Mouse (Mus musculus): ENCODE measurements around the gene Plcl1. TPM values are rescaled to one million over a fixed set of nuclear protein-coding genes. Genes with fewer than 3 reads are reported as not detected.

The Plcl1 gene
- polyA plus RNA-seq, 1 experiment: 0.89 TPM

DNA sequence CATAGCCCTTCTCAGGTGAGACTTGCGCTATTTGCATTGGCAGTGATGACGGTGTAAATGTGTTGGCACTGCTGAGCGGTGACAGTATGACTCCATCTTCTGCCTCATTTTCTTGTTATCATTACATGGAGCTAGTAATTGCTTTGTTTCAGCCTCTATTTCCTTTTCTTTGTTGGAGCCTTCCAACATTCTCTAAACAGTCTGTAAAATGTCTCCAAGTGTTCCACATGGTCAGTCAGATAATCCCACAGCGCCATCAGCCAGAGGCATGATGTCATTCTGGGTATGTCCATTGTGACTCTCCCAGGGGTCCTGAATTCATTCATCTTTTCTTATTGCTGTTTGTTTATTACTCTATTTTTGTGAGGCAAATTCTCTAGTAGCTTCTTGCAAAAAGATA lies 165.7 kb downstream of the Plcl1 start:
- Histone ChIP-seq H3K79me2 (ENCODE audit: control insufficient read depth, insufficient read depth) (no peaks in the 10 kb centered on the region), H3K79me3 (ENCODE audit: low read depth) (no peaks in the 10 kb centered on the region), H3K4me3 (ENCODE audit: insufficient read depth, poor library complexity, severe bottlenecking) (no peak overlapping the region), H3ac (ENCODE audit: control insufficient read depth, insufficient read length, low read depth) (no peak overlapping the region), H3K27me3 (ENCODE audit: control insufficient read depth, insufficient read depth, insufficient read length) (no peaks in the 10 kb centered on the region), H3K36me3 (ENCODE audit: control insufficient read depth, insufficient read depth) (no peaks in the 10 kb centered on the region)
- no peak for TF ChIP-seq CTCF (IDR thresholded peaks at IDR 0.05; ENCODE audit: control insufficient read depth, insufficient read depth, insufficient read length)
- no peak for TF ChIP-seq MAX (IDR thresholded peaks at IDR 0.05)

DNA sequence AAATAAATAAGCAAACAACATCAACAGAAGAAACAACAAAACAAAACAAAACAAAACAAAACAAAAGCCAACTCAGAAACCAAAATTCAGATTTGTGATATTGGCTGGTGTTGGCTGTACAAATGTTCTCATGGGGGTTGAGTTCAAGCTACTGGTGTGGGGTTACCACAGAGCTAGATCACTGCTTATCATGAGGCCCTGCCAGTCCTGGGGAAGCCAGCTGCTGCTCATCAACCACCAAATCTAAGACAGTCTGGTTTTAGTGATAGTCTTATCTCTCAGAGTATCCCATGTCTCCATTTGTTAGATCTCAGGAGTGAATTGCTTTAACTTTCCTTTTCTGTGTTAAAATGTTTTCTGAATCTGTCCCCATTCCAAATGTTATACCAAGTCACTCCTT lies 166.5 kb downstream of the Plcl1 start:
- H3K4me3 ChIP-seq (ENCODE audit: insufficient read depth, poor library complexity, severe bottlenecking): no peak overlapping the region
- H3K36me3 ChIP-seq (ENCODE audit: control insufficient read depth, insufficient read depth): no peaks in the 10 kb centered on the region
- H3K79me2 ChIP-seq (ENCODE audit: control insufficient read depth, insufficient read depth): no peaks in the 10 kb centered on the region
- H3ac ChIP-seq (ENCODE audit: control insufficient read depth, insufficient read length, low read depth): no peak overlapping the region
- H3K79me3 ChIP-seq (ENCODE audit: low read depth): no peaks in the 10 kb centered on the region
- TF ChIP-seq MYOD1 (IDR thresholded peaks at IDR 0.05; ENCODE audit: control insufficient read depth, insufficient read length, low read depth) (peak; percentile 26), MYOG (IDR thresholded peaks at IDR 0.05; ENCODE audit: control insufficient read depth, extremely low read depth, insufficient read length) (no peak)
- no peaks in the 10 kb centered on the region for H3K27me3 ChIP-seq (ENCODE audit: control insufficient read depth, insufficient read depth, insufficient read length)

DNA sequence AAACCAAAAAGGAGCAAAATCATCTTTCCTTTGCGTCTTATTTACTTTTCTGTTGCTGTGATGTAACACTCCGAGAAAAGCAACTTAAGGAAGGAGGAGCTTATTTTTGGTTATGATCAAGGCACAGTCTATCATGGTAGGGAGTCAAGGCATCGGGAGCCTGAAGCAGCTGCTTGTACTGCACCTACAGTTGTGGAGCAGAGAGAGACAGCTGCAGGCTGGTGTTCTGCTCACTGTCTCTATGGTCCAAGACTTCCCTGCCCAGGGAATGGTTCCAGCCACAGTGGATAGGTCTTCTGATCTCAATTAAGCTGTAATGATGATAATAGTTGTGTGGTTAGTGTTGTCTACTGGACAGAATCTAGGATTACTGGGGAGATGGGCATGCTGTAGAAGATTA lies 166.9 kb downstream of the Plcl1 start:
- Histone ChIP-seq H3K79me3 (ENCODE audit: low read depth) (no peaks in the 10 kb centered on the region), H3K79me2 (ENCODE audit: control insufficient read depth, insufficient read depth) (no peaks in the 10 kb centered on the region), H3K36me3 (ENCODE audit: control insufficient read depth, insufficient read depth) (no peaks in the 10 kb centered on the region), H3K4me3 (ENCODE audit: insufficient read depth, poor library complexity, severe bottlenecking) (no peak overlapping the region), H3K27me3 (ENCODE audit: control insufficient read depth, insufficient read depth, insufficient read length) (no peaks in the 10 kb centered on the region), H3ac (ENCODE audit: control insufficient read depth, insufficient read length, low read depth) (no peak overlapping the region)
- no peak for TF ChIP-seq MAX (IDR thresholded peaks at IDR 0.05)
- no peak for TF ChIP-seq CEBPB (IDR thresholded peaks at IDR 0.05; ENCODE audit: low read depth)
- no peak for TF ChIP-seq MYOG (IDR thresholded peaks at IDR 0.05; ENCODE audit: control insufficient read depth, extremely low read depth, insufficient read length)
- TF ChIP-seq MYOD1 (IDR thresholded peaks at IDR 0.05; ENCODE audit: control insufficient read depth, insufficient read length, low read depth): no peak
- TF ChIP-seq FOSL1 (IDR thresholded peaks at IDR 0.05; ENCODE audit: insufficient read depth, low read length, poor library complexity, severe bottlenecking): no peak
- TF ChIP-seq CTCF (IDR thresholded peaks at IDR 0.05; ENCODE audit: control insufficient read depth, insufficient read depth, insufficient read length): no peak
- TF ChIP-seq USF1 (IDR thresholded peaks at IDR 0.05; ENCODE audit: low read depth): no peak

DNA sequence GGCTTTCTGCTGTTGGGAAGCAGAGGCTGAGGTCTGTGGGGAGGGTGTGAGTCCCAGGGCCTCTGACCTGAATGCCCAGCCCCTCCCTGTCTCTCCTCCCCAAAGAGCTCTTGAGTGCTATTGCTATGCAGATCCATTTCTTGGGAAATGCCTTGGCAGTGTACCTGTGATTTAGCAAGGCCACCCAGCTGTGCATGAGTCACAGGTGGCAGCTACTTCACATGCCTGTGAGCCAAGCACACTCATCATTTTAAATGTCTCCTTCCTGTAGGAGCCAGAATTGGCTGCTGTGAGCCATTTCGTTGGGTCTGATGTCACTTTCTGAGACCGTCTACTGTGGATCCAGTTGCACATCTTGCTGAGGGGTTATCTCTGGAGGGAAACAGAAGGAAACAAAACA lies 170.2 kb downstream of the Plcl1 start:
- Histone ChIP-seq H3K79me2 (ENCODE audit: control insufficient read depth, insufficient read depth) (no peaks in the 10 kb centered on the region), H3ac (ENCODE audit: control insufficient read depth, insufficient read length, low read depth) (no peak overlapping the region), H3K4me3 (ENCODE audit: insufficient read depth, poor library complexity, severe bottlenecking) (no peak overlapping the region), H3K36me3 (ENCODE audit: control insufficient read depth, insufficient read depth) (no peaks in the 10 kb centered on the region), H3K79me3 (ENCODE audit: low read depth) (no peaks in the 10 kb centered on the region), H3K27me3 (ENCODE audit: control insufficient read depth, insufficient read depth, insufficient read length) (no peaks in the 10 kb centered on the region)
- TF ChIP-seq MYOG (IDR thresholded peaks at IDR 0.05; ENCODE audit: control insufficient read depth, extremely low read depth, insufficient read length): no peak
- TF ChIP-seq MAX (IDR thresholded peaks at IDR 0.05): no peak
- TF ChIP-seq MYOD1 (IDR thresholded peaks at IDR 0.05; ENCODE audit: control insufficient read depth, insufficient read length, low read depth): peak; percentile 64
- no peak for TF ChIP-seq FOSL1 (IDR thresholded peaks at IDR 0.05; ENCODE audit: insufficient read depth, low read length, poor library complexity, severe bottlenecking)
- TF ChIP-seq CTCF (IDR thresholded peaks at IDR 0.05; ENCODE audit: control insufficient read depth, insufficient read depth, insufficient read length): no peak
- TF ChIP-seq USF1 (IDR thresholded peaks at IDR 0.05; ENCODE audit: low read depth): no peak
- peak; percentile 72 for TF ChIP-seq CEBPB (IDR thresholded peaks at IDR 0.05; ENCODE audit: low read depth)

DNA sequence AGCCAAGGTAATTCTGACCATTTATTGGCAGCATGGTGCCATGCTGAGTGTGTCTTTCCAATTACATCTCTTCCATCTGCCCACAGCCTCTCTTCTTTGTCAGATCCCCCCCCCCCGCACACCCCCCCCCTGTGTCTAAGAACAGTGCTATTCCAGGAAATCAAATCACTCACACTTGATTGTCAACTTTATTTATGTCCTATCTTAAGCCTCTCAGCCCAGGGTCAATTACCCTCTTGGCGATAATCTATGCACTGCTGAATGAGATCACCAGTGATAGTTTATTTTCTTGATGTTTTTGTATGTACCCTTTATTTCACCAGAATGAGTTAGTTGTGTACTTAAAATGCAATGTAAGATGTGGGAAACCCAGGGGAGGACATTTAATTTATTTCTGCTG lies 176.0 kb downstream of the Plcl1 start:
- Histone ChIP-seq H3K4me3 (ENCODE audit: insufficient read depth, poor library complexity, severe bottlenecking) (no peak overlapping the region), H3ac (ENCODE audit: control insufficient read depth, insufficient read length, low read depth) (no peak overlapping the region)
- TF ChIP-seq USF1 (IDR thresholded peaks at IDR 0.05; ENCODE audit: low read depth) (no peak), MYOG (IDR thresholded peaks at IDR 0.05; ENCODE audit: control insufficient read depth, extremely low read depth, insufficient read length) (no peak), FOSL1 (IDR thresholded peaks at IDR 0.05; ENCODE audit: insufficient read depth, low read length, poor library complexity, severe bottlenecking) (no peak), CTCF (IDR thresholded peaks at IDR 0.05; ENCODE audit: control insufficient read depth, insufficient read depth, insufficient read length) (no peak), MYOD1 (IDR thresholded peaks at IDR 0.05; ENCODE audit: control insufficient read depth, insufficient read length, low read depth) (no peak), CEBPB (IDR thresholded peaks at IDR 0.05; ENCODE audit: low read depth) (no peak), MAX (IDR thresholded peaks at IDR 0.05) (no peak)

DNA sequence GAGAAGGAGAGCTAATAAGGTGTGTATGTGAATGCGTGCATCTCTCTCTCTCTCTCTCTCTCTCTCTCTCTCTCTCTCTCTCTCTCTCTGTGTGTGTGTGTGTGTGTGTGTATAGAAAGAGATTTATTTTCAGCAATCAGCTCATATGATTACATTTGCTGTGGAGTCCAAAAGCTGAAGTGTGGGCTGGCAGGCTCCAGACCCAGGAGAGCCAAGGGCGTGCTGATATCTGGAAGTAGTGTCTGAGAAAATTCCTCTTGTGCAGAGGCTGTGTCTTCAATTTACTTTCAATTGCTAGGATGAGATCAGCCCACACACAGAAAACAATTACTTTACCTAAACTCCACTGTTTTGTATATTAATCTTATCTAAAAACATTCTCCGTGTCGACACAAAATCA lies 179.7 kb downstream of the Plcl1 start:
- no peaks in the 10 kb centered on the region for H3K79me3 ChIP-seq (ENCODE audit: low read depth)
- H3K27me3 ChIP-seq (ENCODE audit: control insufficient read depth, insufficient read depth, insufficient read length): no peaks in the 10 kb centered on the region
- H3K4me3 ChIP-seq (ENCODE audit: insufficient read depth, poor library complexity, severe bottlenecking): no peak overlapping the region
- no peaks in the 10 kb centered on the region for H3K79me2 ChIP-seq (ENCODE audit: control insufficient read depth, insufficient read depth)
- H3ac ChIP-seq (ENCODE audit: control insufficient read depth, insufficient read length, low read depth): no peak overlapping the region
- TF ChIP-seq CEBPB (IDR thresholded peaks at IDR 0.05; ENCODE audit: low read depth) (no peak), MYOD1 (IDR thresholded peaks at IDR 0.05; ENCODE audit: control insufficient read depth, insufficient read length, low read depth) (no peak), MAX (IDR thresholded peaks at IDR 0.05) (no peak), FOSL1 (IDR thresholded peaks at IDR 0.05; ENCODE audit: insufficient read depth, low read length, poor library complexity, severe bottlenecking) (no peak)
- H3K36me3 ChIP-seq (ENCODE audit: control insufficient read depth, insufficient read depth): no peaks in the 10 kb centered on the region

More for the DNA sequence above, 176.0 kb downstream of the Plcl1 start:
- Histone ChIP-seq H3K79me2 (ENCODE audit: control insufficient read depth, insufficient read depth) (no peaks in the 10 kb centered on the region), H3K27me3 (ENCODE audit: control insufficient read depth, insufficient read depth, insufficient read length) (no peaks in the 10 kb centered on the region), H3K36me3 (ENCODE audit: control insufficient read depth, insufficient read depth) (no peaks in the 10 kb centered on the region), H3K79me3 (ENCODE audit: low read depth) (no peaks in the 10 kb centered on the region)
